Mouse (Mus musculus): ENCODE measurements at regions not wholly inside any gene's neighbourhood (a gene's known extent, or its start where the extent isn't known, plus 50 kb on each side); places are given as distances from the start of the nearest gene placed in this dataset. TPM values are rescaled to one million over a fixed set of nuclear protein-coding genes. Genes with fewer than 3 reads are reported as not detected.

- intact Hi-C loops (cut with DNase I), result no loop called here
These were observed 142.0 kb upstream of the Tusc1 start for GRCm38 (mm10) chr4:93477189-93477767.

GRCm38 (mm10) chr4:93467998-93468397 lies 132.7 kb upstream of the Tusc1 start:
- DNase-seq (ENCODE audit: low spot score), result no peak
- intact Hi-C loops (cut with DNase I), result no loop called here

More at GRCm38 (mm10) chr4:93477189-93477767, 142.0 kb upstream of the Tusc1 start:
- DNase-seq (ENCODE audit: low spot score), result no peak

GRCm38 (mm10) chr4:93467424-93467823 lies 132.1 kb upstream of the Tusc1 start:
- intact Hi-C loops (cut with DNase I), result no loop called here
- DNase-seq (ENCODE audit: low spot score), result no peak

- intact Hi-C loops (cut with DNase I), result no loop called here
- DNase-seq (ENCODE audit: low spot score), result no peak
These were observed 116.0 kb upstream of the Tusc1 start for GRCm38 (mm10) chr4:93451357-93451756.

- intact Hi-C loops (cut with DNase I), result no loop called here
These were observed 115.5 kb upstream of the Tusc1 start for GRCm38 (mm10) chr4:93450831-93451230.

GRCm38 (mm10) chr4:93444666-93445065 lies 109.4 kb upstream of the Tusc1 start:
- DNase-seq (ENCODE audit: low spot score), result no peak
- intact Hi-C loops (cut with DNase I), result no loop called here

More at GRCm38 (mm10) chr4:93450831-93451230, 115.5 kb upstream of the Tusc1 start:
- no peak for DNase-seq (ENCODE audit: low spot score)

- no peak for DNase-seq (ENCODE audit: low spot score)
- intact Hi-C loops (cut with DNase I), result no loop called here
These were observed 103.5 kb upstream of the Tusc1 start for GRCm38 (mm10) chr4:93438587-93439336.

GRCm38 (mm10) chr4:93437386-93438130 lies 102.2 kb upstream of the Tusc1 start:
- no peak for DNase-seq (ENCODE audit: low spot score)
- intact Hi-C loops (cut with DNase I), result no loop called here

- intact Hi-C loops (cut with DNase I), result no loop called here
- no peak for DNase-seq (ENCODE audit: low spot score)
These were observed 77.4 kb upstream of the Tusc1 start for GRCm38 (mm10) chr4:93412695-93413094.

GRCm38 (mm10) chr4:93406876-93407275 lies 71.6 kb upstream of the Tusc1 start:
- intact Hi-C loops (cut with DNase I), result no loop called here
- DNase-seq (ENCODE audit: low spot score), result no peak

GRCm38 (mm10) chr4:93400579-93400978 lies 65.3 kb upstream of the Tusc1 start:
- no peak for DNase-seq (ENCODE audit: low spot score)
- intact Hi-C loops (cut with DNase I), result no loop called here

Small RNAs in the stretch of these regions (microRNA-seq; reads per million reads assigned to microRNA genes)
- gene Gm22619, result not detected

Measured in heart, postnatal 25 days (tissue).